20 mouse cellular contexts compared by ENCODE assay signal in genomic region chrX:97744356-97744755, GRCm38 (mm10).
DNase-seq lines count a peak whose midpoint lies in the region; ATAC-seq and TF ChIP-seq lines count a peak whose summit lies in the region.
"Had no signal": no experiment of that assay in that cellular context is flagged by ENCODE, and none has a peak within 500 bp of the region (broad histone marks: within the 10 kb centered on the region; RNA-seq: fewer than 3 reads in every experiment).

No protein-coding gene starts in this region.

- H3K4me1 ChIP-seq in kidney, embryonic 14.5 days (ENCODE audit: control insufficient read depth, insufficient read depth, low read length), result no peaks in the 10 kb centered on the region
- no peaks in the 10 kb centered on the region for H3K4me1 ChIP-seq in kidney, postnatal 0 days (replicated peaks; ENCODE audit: insufficient read depth, low read length)
- H3K4me1 ChIP-seq in intestine, embryonic 16.5 days (ENCODE audit: control insufficient read depth, insufficient read depth, low read length), result no peaks in the 10 kb centered on the region
- H3K4me1 ChIP-seq: embryonic facial prominence, embryonic 12.5 days; forebrain, embryonic 12.5 days; hindbrain, embryonic 13.5 days; liver, embryonic 13.5 days had no signal

- H3K27me3 ChIP-seq in kidney, embryonic 14.5 days (ENCODE audit: control insufficient read depth, insufficient read depth, low read length), result no peaks in the 10 kb centered on the region
- H3K27me3 ChIP-seq in kidney, postnatal 0 days (ENCODE audit: insufficient read depth, low read length), result no peaks in the 10 kb centered on the region
- H3K27me3 ChIP-seq in intestine, embryonic 16.5 days (replicated peaks; ENCODE audit: control insufficient read depth, insufficient read depth, low read length), result no peaks in the 10 kb centered on the region
- H3K27me3 ChIP-seq: embryonic facial prominence, embryonic 12.5 days; forebrain, embryonic 12.5 days; hindbrain, embryonic 13.5 days; liver, embryonic 13.5 days had no signal

- no peak overlapping the region for H3K4me2 ChIP-seq in kidney, embryonic 14.5 days (replicated peaks; ENCODE audit: low read depth, low read length)
- H3K4me2 ChIP-seq in kidney, postnatal 0 days (ENCODE audit: low read length), result no peak overlapping the region
- no peak overlapping the region for H3K4me2 ChIP-seq in intestine, embryonic 16.5 days (ENCODE audit: low read depth, low read length)
- H3K4me2 ChIP-seq: embryonic facial prominence, embryonic 12.5 days; forebrain, embryonic 12.5 days; hindbrain, embryonic 13.5 days; liver, embryonic 13.5 days; lung, embryonic 14.5 days had no signal

- no peak overlapping the region for H3K4me3 ChIP-seq in kidney, embryonic 14.5 days (ENCODE audit: low read length)
- no peak overlapping the region for H3K4me3 ChIP-seq in kidney, postnatal 0 days (replicated peaks; ENCODE audit: low read depth, low read length)
- H3K4me3 ChIP-seq in intestine, embryonic 16.5 days (ENCODE audit: low read length), result no peak overlapping the region
- H3K4me3 ChIP-seq: embryonic facial prominence, embryonic 12.5 days; forebrain, embryonic 12.5 days; hindbrain, embryonic 13.5 days; layer of hippocampus, adult 2 months; liver, embryonic 13.5 days had no signal

- WGBS in kidney, embryonic 14.5 days, result 80% methylated on average over 3 of the region's 3 CpGs
- 62% methylated on average over 3 of the region's 3 CpGs for WGBS in kidney, postnatal 0 days
- 73% methylated on average over 3 of the region's 3 CpGs for WGBS in intestine, embryonic 16.5 days

- H3K9me3 ChIP-seq in kidney, embryonic 14.5 days (ENCODE audit: control insufficient read depth, low read length), result no peaks in the 10 kb centered on the region
- no peaks in the 10 kb centered on the region for H3K9me3 ChIP-seq in kidney, postnatal 0 days (replicated peaks; ENCODE audit: low read length)
- H3K9me3 ChIP-seq in intestine, embryonic 16.5 days (ENCODE audit: control insufficient read depth, low read length), result no peaks in the 10 kb centered on the region
- H3K9me3 ChIP-seq: embryonic facial prominence, embryonic 12.5 days; forebrain, embryonic 12.5 days; hindbrain, embryonic 13.5 days; liver, embryonic 13.5 days had no signal

- no peak overlapping the region for H3K9ac ChIP-seq in kidney, embryonic 14.5 days (ENCODE audit: low read depth, low read length)
- no peak overlapping the region for H3K9ac ChIP-seq in kidney, postnatal 0 days (ENCODE audit: low read depth, low read length)
- H3K9ac ChIP-seq in intestine, embryonic 16.5 days (ENCODE audit: low read depth, low read length), result no peak overlapping the region
- H3K9ac ChIP-seq: embryonic facial prominence, embryonic 12.5 days; forebrain, embryonic 12.5 days; hindbrain, embryonic 13.5 days; liver, embryonic 13.5 days; lung, embryonic 14.5 days had no signal

- no peaks in the 10 kb centered on the region for H3K36me3 ChIP-seq in kidney, embryonic 14.5 days (ENCODE audit: control insufficient read depth, insufficient read depth, low read length)
- H3K36me3 ChIP-seq in kidney, postnatal 0 days (ENCODE audit: insufficient read depth, low read length), result no peaks in the 10 kb centered on the region
- no peaks in the 10 kb centered on the region for H3K36me3 ChIP-seq in intestine, embryonic 16.5 days (ENCODE audit: control insufficient read depth, insufficient read depth, low read length)
- H3K36me3 ChIP-seq: embryonic facial prominence, embryonic 12.5 days; forebrain, embryonic 12.5 days; hindbrain, embryonic 13.5 days; liver, embryonic 13.5 days had no signal

- no peak overlapping the region for H3K27ac ChIP-seq in kidney, embryonic 14.5 days (ENCODE audit: low read depth, low read length)
- no peak overlapping the region for H3K27ac ChIP-seq in kidney, postnatal 0 days
- no peak overlapping the region for H3K27ac ChIP-seq in intestine, embryonic 16.5 days (ENCODE audit: low read length)
- H3K27ac ChIP-seq: embryonic facial prominence, embryonic 12.5 days; forebrain, embryonic 12.5 days; hindbrain, embryonic 13.5 days; layer of hippocampus, adult 2 months; liver, embryonic 13.5 days had no signal

- ATAC-seq in kidney, embryonic 14.5 days (ENCODE audit: low FRiP score, low TSS enrichment), result no peak
- no peak for ATAC-seq in kidney, postnatal 0 days (replicated peaks; ENCODE audit: low FRiP score, low read depth)
- no peak for ATAC-seq in intestine, embryonic 16.5 days
- ATAC-seq: CD4-positive, CD25-positive, alpha-beta regulatory T cell, adult 4 months had no signal

- TF ChIP-seq CTCF in kidney, postnatal 0 days (IDR thresholded peaks at IDR 0.05; ENCODE audit: low read depth), result no peak

- DNase-seq in kidney, adult 11 months, result peak; percentile 72
- DNase-seq in ovary, adult 18-20 months (ENCODE audit: low spot score), result peak; percentile 6
- DNase-seq in ovary, postnatal 36 days (ENCODE audit: low spot score), result no peak
- peak; percentile 0 for DNase-seq in kidney, postnatal 0 days (ENCODE audit: low spot score)
- DNase-seq in lung, postnatal 4 days, result no peak
- DNase-seq: cerebellum, adult 11-12 months; cerebellum, postnatal 10 days; gastrocnemius, postnatal 25 days; liver, embryonic 13.5 days; lung, embryonic 14.5 days; lung, postnatal 36 days; midbrain, embryonic 14.5 days; retina, postnatal 1 day had no signal

Comparison
In these comparisons a context has a peak if more than half of its experiments do, and no peak if none do; other contexts are left out.
1. DNase-seq: peak in kidney, adult 11 months (single experiment), ovary, adult 18-20 months (single experiment) and kidney, postnatal 0 days (single experiment); none in ovary, postnatal 36 days (single experiment) and lung, postnatal 4 days (0 of 2).